Mouse (Mus musculus) hindbrain, postnatal 0 days (tissue): ENCODE results near the gene Mlh3. TPM values are rescaled to one million over a fixed set of nuclear protein-coding genes. Genes with fewer than 3 reads are reported as not detected.

Experiments
- ATAC-seq: fragments of 200-750 bp; cut with Nextera tagmentation; 2 replicates; pipeline ENCODE4 v1.8.0; 2017; ENCODE audit warnings: mild to moderate bottlenecking, moderate TSS enrichment, moderate library complexity
- DNase-seq: peaks from one replicate; pipeline ENCODE4 v3.0.0-alpha.2; 2015; ENCODE audit warnings: low spot score
- H3K27ac ChIP-seq: fragments of 300-500 bp; sonication (generic); 2 replicates; pipeline ENCODE4 v1.5.1; 2014; ENCODE audit warnings: mild to moderate bottlenecking
- H3K27me3 ChIP-seq: fragments of 300-500 bp; sonication (generic); 2 replicates; pipeline ENCODE4 v1.6.1; 2014; ENCODE audit warnings: low read length, mixed read lengths; ENCODE audit not compliant: insufficient read depth
- H3K36me3 ChIP-seq: fragments of 300-500 bp; sonication (generic); 2 replicates; pipeline ENCODE4 v1.6.1; 2014; ENCODE audit warnings: low read length, mixed read lengths; ENCODE audit not compliant: insufficient read depth
- H3K4me1 ChIP-seq: fragments of 300-500 bp; sonication (generic); 2 replicates; pipeline ENCODE4 v1.6.1; 2014; ENCODE audit warnings: antibody characterized with exemption, low read length, mixed read lengths; ENCODE audit not compliant: insufficient read depth
- H3K4me2 ChIP-seq: fragments of 300-500 bp; sonication (generic); 2 replicates; pipeline ENCODE4 v1.6.1; 2014; ENCODE audit warnings: low read depth, mild to moderate bottlenecking, low read length, moderate library complexity, mixed read lengths
- H3K4me3 ChIP-seq: fragments of 300-500 bp; sonication (generic); 2 replicates; pipeline ENCODE4 v1.5.1; 2014; ENCODE audit warnings: low read length
- H3K9ac ChIP-seq: fragments of 300-500 bp; sonication (generic); replicated peaks from 2 replicates; pipeline ENCODE4 v1.6.1; 2014; ENCODE audit warnings: mild to moderate bottlenecking, low read length, moderate library complexity, mixed read lengths
- H3K9me3 ChIP-seq: fragments of 300-500 bp; sonication (generic); 2 replicates; pipeline ENCODE4 v1.6.1; 2016; ENCODE audit warnings: low read length, mixed read lengths
- CTCF ChIP-seq: IDR thresholded peaks from 2 replicates; pipeline ENCODE4 v1.5.1; 2016; ENCODE audit warnings: antibody characterized with exemption, control low read depth, low read depth
- WGBS: fragments of 180-500 bp; shearing (Covaris S2); extraction: QIAGEN DNeasy Blood & Tissue Kit; methylation state at CpG from one replicate; pipeline ENCODE4 v1.1.7; 2014; 5-methylcytosine and 5-hydroxymethylcytosine counted together
- microRNA-seq, 2 experiments: library from miRNA; unstranded; fragments of <30 nt; microRNA quantifications; one replicate each; pipeline ENCODE4; 2016
- polyA plus RNA-seq: library from polyadenylated mRNA; unstranded; fragments of >200 nt; fragmentation: Nextera tagmentation; extraction: Ambion mirVana; gene quantifications from 2 replicates; pipeline ENCODE4 v1.2.1, GENCODE M21; 2015
- total RNA-seq: library from RNA; depleted of rRNA; stranded (reverse); fragments of >200 nt; gene quantifications from 2 replicates; pipeline ENCODE4 v1.2.3, GENCODE M21; 2014; rRNA removed

Mlh3 gene
- total and polyA plus RNA-seq, 2 experiments from 2014 or later: 4.9 to 5.5 TPM

- Histone ChIP-seq H3K9me3 (no peaks in the 10 kb centered on the region), H3K4me2 (no peak overlapping the region), H3K9ac (no peak overlapping the region), H3K4me3 (no peak overlapping the region), H3K36me3 (no peaks in the 10 kb centered on the region), H3K27ac (no peak overlapping the region; the same call in 1 of the 2 replicates), H3K27me3 (no peaks in the 10 kb centered on the region), H3K4me1 (peaks cover 23% of the 10 kb centered on the region)
- TF ChIP-seq CTCF: no peak
- 75% methylated on average over 10 of the region's 10 CpGs for WGBS
- DNase-seq (no peak), ATAC-seq (no peak)
Measured at GRCm38 (mm10) chr12:85193146-85193545, 77.3 kb downstream of the Mlh3 start.

- Histone ChIP-seq H3K9me3 (no peaks in the 10 kb centered on the region), H3K4me2 (no peak overlapping the region), H3K9ac (no peak overlapping the region), H3K4me1 (peaks cover 23% of the 10 kb centered on the region), H3K4me3 (no peak overlapping the region), H3K27me3 (no peaks in the 10 kb centered on the region), H3K27ac (no peak overlapping the region; the same call in 1 of the 2 replicates), H3K36me3 (no peaks in the 10 kb centered on the region)
- DNase-seq (peak; percentile 70), ATAC-seq (peak; percentile 54)
- TF ChIP-seq CTCF: no peak
- 26% methylated on average over 19 of the region's 19 CpGs for WGBS
Measured at GRCm38 (mm10) chr12:85192461-85193108, 77.8 kb downstream of the Mlh3 start.

- Histone ChIP-seq H3K4me2 (no peak overlapping the region), H3K36me3 (no peaks in the 10 kb centered on the region), H3K9me3 (no peaks in the 10 kb centered on the region), H3K9ac (no peak overlapping the region), H3K4me1 (peaks cover 23% of the 10 kb centered on the region), H3K27me3 (no peaks in the 10 kb centered on the region), H3K27ac (no peak overlapping the region), H3K4me3 (no peak overlapping the region)
- no peak for DNase-seq
- no peak for ATAC-seq
- 81% methylated on average over 7 of the region's 7 CpGs for WGBS
- TF ChIP-seq CTCF: no peak
Measured at GRCm38 (mm10) chr12:85190290-85190689, 80.1 kb downstream of the Mlh3 start.

GRCm38 (mm10) chr12:85186361-85186760 is 84.0 kb downstream of the Mlh3 start:
- no peaks in the 10 kb centered on the region for H3K9me3 ChIP-seq
- DNase-seq (no peak), ATAC-seq (no peak)
- H3K9ac ChIP-seq: no peak overlapping the region
- H3K27ac ChIP-seq: no peak overlapping the region
- 83% methylated on average over 7 of the region's 7 CpGs for WGBS
- no peak overlapping the region for H3K4me2 ChIP-seq
- peaks cover 11% of the 10 kb centered on the region; the same call in 1 of the 2 replicates for H3K4me1 ChIP-seq
- H3K27me3 ChIP-seq: no peaks in the 10 kb centered on the region; the same call in 1 of the 2 replicates
- H3K4me3 ChIP-seq: no peak overlapping the region
- no peak for TF ChIP-seq CTCF
- H3K36me3 ChIP-seq: no peaks in the 10 kb centered on the region

GRCm38 (mm10) chr12:85185810-85186209 is 84.6 kb downstream of the Mlh3 start:
- Histone ChIP-seq H3K9me3 (no peaks in the 10 kb centered on the region), H3K4me2 (no peak overlapping the region), H3K4me3 (no peak overlapping the region), H3K36me3 (no peaks in the 10 kb centered on the region), H3K4me1 (peaks cover 12% of the 10 kb centered on the region; the same call in 1 of the 2 replicates), H3K27ac (no peak overlapping the region), H3K27me3 (no peaks in the 10 kb centered on the region; the same call in 1 of the 2 replicates), H3K9ac (no peak overlapping the region)
- TF ChIP-seq CTCF: no peak
- 73% methylated on average over 8 of the region's 8 CpGs for WGBS
- no peak for ATAC-seq
- no peak for DNase-seq

Small RNAs within 50 kb of the gene (microRNA-seq; reads per million reads assigned to microRNA genes)
- gene Mir6938: 0 to 0.35 reads per million in 2 experiments

Other genes starting within 250 kb of the Mlh3 start
- gene Prox2, start 159.8 kb downstream of the Mlh3 start, total RNA-seq: 0.68 and 0.79 TPM in 2 replicates
- gene Prox2, start 159.8 kb downstream of the Mlh3 start, polyA plus RNA-seq: 1.4 and 2.0 TPM in 2 replicates
- 104 and 115 TPM in 2 replicates for gene Dlst, start 159.8 kb downstream of the Mlh3 start, total RNA-seq
- 104 and 108 TPM in 2 replicates for gene Dlst, start 159.8 kb downstream of the Mlh3 start, polyA plus RNA-seq
- 42.0 TPM in 2 replicates for gene Rps6kl1, start 119.3 kb downstream of the Mlh3 start, total RNA-seq
- gene Rps6kl1, start 119.3 kb downstream of the Mlh3 start, polyA plus RNA-seq: 29.3 and 30.8 TPM in 2 replicates
- 2.9 and 5.0 TPM in 2 replicates for gene Pgf, start 92.8 kb downstream of the Mlh3 start, total RNA-seq
- 10.0 TPM in 2 replicates for gene Pgf, start 92.8 kb downstream of the Mlh3 start, polyA plus RNA-seq
- gene Eif2b2, start 51.1 kb downstream of the Mlh3 start, total RNA-seq: 38.9 and 91.0 TPM in 2 replicates
- gene Eif2b2, start 51.1 kb downstream of the Mlh3 start, polyA plus RNA-seq: 86.6 and 87.9 TPM in 2 replicates
- gene Acyp1, start 17.8 kb upstream of the Mlh3 start, total RNA-seq: 17.9 and 18.2 TPM in 2 replicates
- 50.9 and 55.8 TPM in 2 replicates for gene Acyp1, start 17.8 kb upstream of the Mlh3 start, polyA plus RNA-seq
- 1.1 and 1.3 TPM in 2 replicates for gene Zc2hc1c, start 18.0 kb upstream of the Mlh3 start, total RNA-seq
- 1.4 and 1.5 TPM in 2 replicates for gene Zc2hc1c, start 18.0 kb upstream of the Mlh3 start, polyA plus RNA-seq
- 20.5 and 21.5 TPM in 2 replicates for gene Nek9, start 68.8 kb upstream of the Mlh3 start, total RNA-seq
- 8.9 and 10.5 TPM in 2 replicates for gene Nek9, start 68.8 kb upstream of the Mlh3 start, polyA plus RNA-seq
- 55.0 and 59.3 TPM in 2 replicates for gene Tmed10, start 104.2 kb upstream of the Mlh3 start, total RNA-seq
- gene Tmed10, start 104.2 kb upstream of the Mlh3 start, polyA plus RNA-seq: 222 and 224 TPM in 2 replicates
- 20.7 and 23.4 TPM in 2 replicates for gene Fos, start 203.3 kb upstream of the Mlh3 start, total RNA-seq
- 12.1 and 13.5 TPM in 2 replicates for gene Fos, start 203.3 kb upstream of the Mlh3 start, polyA plus RNA-seq